Mouse (Mus musculus) CH12.LX (cell line): Measurements from ENCODE around the gene Gpld1. TPM values are rescaled to one million over a fixed set of nuclear protein-coding genes. Genes with fewer than 3 reads are reported as not detected.
"Not testable (repeated sequence)": the region's sequence is repeated elsewhere in the genome, so short reads cannot be mapped to it uniquely, and the experiment has no call there.

Source experiments
- DNase-seq: peaks from one replicate; pipeline ENCODE4 v3.0.0-alpha.2; 2013; ENCODE audit errors: extremely low read depth
- H3K27ac ChIP-seq: 2 replicates; pipeline ENCODE4 v1.5.1; 2012; ENCODE audit warnings: low read depth, mild to moderate bottlenecking, control low read depth, moderate library complexity; ENCODE audit not compliant: insufficient read depth
- H3K27me3 ChIP-seq: replicated peaks from 2 replicates; pipeline ENCODE3; 2012; ENCODE audit warnings: inconsistent platforms
- H3K36me3 ChIP-seq, 2 experiments: replicated peaks in 1 of 2; 2 replicates each; pipeline versions ENCODE3 to v1.6.1; 2012; ENCODE audit warnings: inconsistent platforms in 1 of 2, low read length in 1 of 2, mild to moderate bottlenecking in 1 of 2, mixed read lengths in 1 of 2, moderate library complexity in 1 of 2; ENCODE audit not compliant: control insufficient read depth in 1 of 2, insufficient read depth in 1 of 2
- H3K4me1 ChIP-seq, 2 experiments: 2 replicates each; pipeline ENCODE4 v1.6.1; 2012; ENCODE audit warnings: inconsistent platforms in 1 of 2, moderate library complexity in 1 of 2; ENCODE audit not compliant: insufficient read depth in 2 of 2, control insufficient read depth in 1 of 2
- H3K4me2 ChIP-seq: 2 replicates; pipeline ENCODE4 v1.6.1; 2012; ENCODE audit warnings: low read depth, mild to moderate bottlenecking, control low read depth; ENCODE audit not compliant: poor library complexity, insufficient read depth, severe bottlenecking
- H3K4me3 ChIP-seq, 3 experiments: fragments of 150-350 bp in 1 of 3; sonication (generic) in 1 of 3; replicated peaks in 1 of 3; 2 replicates each; pipeline versions ENCODE3 to v1.5.1; 2011 to 2012; ENCODE audit warnings: low read depth in 2 of 3, low read length in 2 of 3, mild to moderate bottlenecking in 2 of 3, moderate library complexity in 2 of 3, control low read depth in 1 of 3, improper control_type of control experiment in 1 of 3, inconsistent platforms in 1 of 3, mixed read lengths in 1 of 3; ENCODE audit not compliant: poor library complexity in 1 of 3
- H3K79me2 ChIP-seq: replicated peaks from 2 replicates; pipeline ENCODE4 v1.6.1; 2012; ENCODE audit warnings: mild to moderate bottlenecking, moderate library complexity; ENCODE audit not compliant: control insufficient read depth, poor library complexity, insufficient read depth, severe bottlenecking; ENCODE audit errors: extremely low read depth
- H3K9ac ChIP-seq: 2 replicates; pipeline ENCODE4 v1.6.1; 2012; ENCODE audit warnings: low read depth, mild to moderate bottlenecking, control low read depth, moderate library complexity; ENCODE audit not compliant: insufficient read depth
- H3K9me3 ChIP-seq: replicated peaks from 2 replicates; pipeline ENCODE3; 2012; ENCODE audit warnings: low read length, inconsistent platforms, mixed read lengths
- BHLHE40 ChIP-seq: IDR thresholded peaks from 2 replicates; pipeline ENCODE4 v1.6.1; 2011; ENCODE audit warnings: mild to moderate bottlenecking, low read depth, low read length, improper control_type of control experiment
- CHD1 ChIP-seq: IDR thresholded peaks from 2 replicates; pipeline ENCODE4 v1.6.1; 2012; ENCODE audit warnings: low read depth, low read length, improper control_type of control experiment, inconsistent platforms
- ELF1 ChIP-seq: IDR thresholded peaks from 2 replicates; pipeline ENCODE4 v1.6.1; 2014; ENCODE audit warnings: low read depth, mild to moderate bottlenecking, inconsistent platforms, low read length, improper control_type of control experiment
- ETS1 ChIP-seq: conservative IDR thresholded peaks from 2 replicates; pipeline ENCODE4 v1.6.1; 2012; ENCODE audit warnings: low read depth, mild to moderate bottlenecking, inconsistent platforms, low read length, improper control_type of control experiment, moderate library complexity
- HCFC1 ChIP-seq: IDR thresholded peaks from 2 replicates; pipeline ENCODE4 v1.6.1; 2012; ENCODE audit warnings: low read depth, mild to moderate bottlenecking, inconsistent platforms, low read length, improper control_type of control experiment
- IRF4 ChIP-seq: IDR thresholded peaks from 2 replicates; pipeline ENCODE4 v1.6.1; 2014; ENCODE audit warnings: low read depth, mild to moderate bottlenecking, inconsistent platforms, low read length, improper control_type of control experiment
- JUN ChIP-seq: IDR thresholded peaks from 2 replicates; pipeline ENCODE4 v1.6.1; 2011; ENCODE audit warnings: low read depth, mild to moderate bottlenecking, low read length, improper control_type of control experiment, moderate library complexity; ENCODE audit not compliant: insufficient read depth
- JUND ChIP-seq: conservative IDR thresholded peaks from 2 replicates; pipeline ENCODE4 v1.6.1; 2011; ENCODE audit warnings: low read depth, low read length, improper control_type of control experiment
- KAT2A ChIP-seq: IDR thresholded peaks from 2 replicates; pipeline ENCODE4 v1.6.1; 2012; ENCODE audit warnings: low read length, improper control_type of control experiment, inconsistent platforms; ENCODE audit not compliant: insufficient replicate concordance
- MAX ChIP-seq: IDR thresholded peaks from 2 replicates; pipeline ENCODE4 v1.6.1; 2011; ENCODE audit warnings: low read length, improper control_type of control experiment
- MEF2A ChIP-seq: IDR thresholded peaks from 2 replicates; pipeline ENCODE4 v1.6.1; 2014; ENCODE audit warnings: low read depth, mild to moderate bottlenecking, inconsistent platforms, low read length, improper control_type of control experiment, borderline replicate concordance
- MXI1 ChIP-seq: IDR thresholded peaks from 2 replicates; pipeline ENCODE4 v1.6.1; 2011; ENCODE audit warnings: mild to moderate bottlenecking, low read depth, low read length, improper control_type of control experiment
- RAD21 ChIP-seq: IDR thresholded peaks from 2 replicates; pipeline ENCODE4 v1.6.1; 2011; ENCODE audit warnings: low read depth, mild to moderate bottlenecking, low read length, improper control_type of control experiment, moderate library complexity
- RCOR1 ChIP-seq: conservative IDR thresholded peaks from 2 replicates; pipeline ENCODE4 v1.6.1; 2012; ENCODE audit warnings: low read depth, mild to moderate bottlenecking, inconsistent platforms, low read length, improper control_type of control experiment
- SIN3A ChIP-seq: IDR thresholded peaks from 2 replicates; pipeline ENCODE4 v1.6.1; 2012; ENCODE audit warnings: low read length, improper control_type of control experiment, inconsistent platforms
- SMC3 ChIP-seq: IDR thresholded peaks from 2 replicates; pipeline ENCODE4 v1.6.1; 2011; ENCODE audit warnings: low read depth, low read length, improper control_type of control experiment
- USF1 ChIP-seq: IDR thresholded peaks from 2 replicates; pipeline ENCODE4 v1.6.1; 2014; ENCODE audit warnings: low read depth, mild to moderate bottlenecking, inconsistent platforms, low read length, improper control_type of control experiment
- ZKSCAN1 ChIP-seq: IDR thresholded peaks from 2 replicates; pipeline ENCODE4 v1.6.1; 2012; ENCODE audit warnings: low read depth, inconsistent platforms, low read length, improper control_type of control experiment, borderline replicate concordance
- ZMIZ1 ChIP-seq: IDR thresholded peaks from 2 replicates; pipeline ENCODE4 v1.6.1; 2012; ENCODE audit warnings: low read depth, mild to moderate bottlenecking, inconsistent platforms, low read length, improper control_type of control experiment
- dilution Hi-C: fragments of 300-500 bp; cut with MboI; formaldehyde crosslinking; loops from 2 replicates; pipeline ENCODE4 v1.14.3; 2020; ENCODE audit warnings: low sequenced_read_pairs; ENCODE audit not compliant: extremely low pct_unique_long_range_greater_than_20kb, extremely low pct_ligation_motif_present
- in situ Hi-C: fragments of 300-500 bp; cut with MboI; formaldehyde crosslinking; loops from 3 replicates; pipeline ENCODE4 v1.14.3; 2019; ENCODE audit warnings: low sequenced_read_pairs, low pct_ligation_motif_present, low pct_unique_long_range_greater_than_20kb, mixed read lengths
- polyA plus RNA-seq: library from polyadenylated mRNA; unstranded; fragments of >175 nt; gene quantifications from 2 replicates; pipeline ENCODE4 v1.2.1, GENCODE M21; 2012; ENCODE audit warnings: low read depth; ENCODE audit not compliant: insufficient read length
- total RNA-seq, 2 experiments: library from RNA; depleted of rRNA; stranded (reverse); fragments of 300-350 nt in 1 of 2; fragments of >200 nt in 1 of 2; gene quantifications; 2 replicates each; pipeline ENCODE4 v1.2.3; 2012 to 2014

Gene Gpld1
- total and polyA plus RNA-seq, 3 experiments: 0.23 to 1.4 (median 0.30) TPM

DNA sequence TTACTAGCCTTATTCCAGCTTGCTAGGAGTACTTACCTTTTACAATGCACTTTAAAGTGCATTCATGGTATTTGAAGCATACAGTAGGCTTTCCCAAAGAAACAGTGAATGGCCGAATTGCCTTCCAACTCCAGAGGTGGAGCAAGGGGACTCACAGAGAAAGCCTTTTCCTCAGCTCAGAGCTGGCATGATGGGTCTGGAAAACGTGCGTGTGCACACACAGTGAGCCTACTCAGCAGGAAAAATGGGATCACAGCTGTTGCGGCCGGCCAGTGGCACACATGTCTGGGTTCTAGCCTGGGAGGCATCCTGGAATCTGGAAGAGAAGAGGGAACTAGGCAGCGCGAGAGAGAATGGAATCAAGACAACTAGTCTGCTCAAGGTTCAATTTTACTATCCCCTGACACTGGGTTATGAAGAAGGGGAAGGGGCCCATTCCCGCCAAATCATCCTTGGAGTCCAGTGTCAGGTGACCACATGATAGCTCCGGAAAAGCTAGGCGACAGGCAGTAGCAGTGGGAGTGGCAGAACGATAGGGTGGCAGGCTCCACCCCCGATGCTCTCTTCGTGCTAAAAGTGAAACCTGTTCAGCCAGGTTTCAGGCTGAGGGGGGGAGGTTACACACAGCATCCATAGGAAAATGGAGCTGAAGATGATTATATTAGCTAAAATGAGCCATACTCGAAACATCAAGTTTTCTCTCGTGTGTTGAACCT is 22.3 kb downstream of the Gpld1 start:
- peak; percentile 30 for DNase-seq
- Histone ChIP-seq H3K27me3 (peaks cover 3% of the 10 kb centered on the region), H3K4me2 (peak overlapping the region; percentile 82), H3K9me3 (no peaks in the 10 kb centered on the region)
- dilution Hi-C loops: no loop called here
- TF ChIP-seq BHLHE40 (no peak), IRF4 (0 out of 2 replicates have a peak, but pooled peaks have one; percentile 21)
- TF ChIP-seq, all 38 proteins: peak for 1
- Histone ChIP-seq H3K27ac (no peak overlapping the region), H3K9ac (peak overlapping the region; percentile 46), H3K36me3 (no peaks in the 10 kb centered on the region), H3K79me2 (no peaks in the 10 kb centered on the region), H3K4me1 (peaks cover 5 to 27% of the 10 kb centered on the region in 2 experiments), H3K4me3 (peak overlapping the region; percentile 4 to 51 (median 27))
- in situ Hi-C loops: no loop called here

DNA sequence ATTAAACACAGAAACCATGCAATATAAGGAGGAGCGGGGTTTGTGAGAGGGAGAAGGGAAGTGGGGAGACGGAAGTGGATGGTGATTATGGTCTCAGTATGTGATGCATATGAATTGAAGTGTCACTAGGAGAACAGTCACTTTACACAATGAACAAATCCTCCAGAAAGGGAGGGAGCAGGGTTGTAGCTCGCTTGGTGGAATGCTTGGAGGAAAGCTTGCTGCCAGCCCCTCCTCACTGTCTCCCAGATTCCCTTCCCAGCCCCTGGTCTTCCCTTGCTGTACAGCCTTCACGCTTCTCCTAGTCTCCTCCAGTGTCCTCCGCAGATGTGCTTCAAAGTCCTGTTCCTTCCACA is 22.9 kb downstream of the Gpld1 start:
- dilution Hi-C loops (no loop called here), in situ Hi-C loops (no loop called here)
- H3K4me2 ChIP-seq: peak overlapping the region; percentile 82; the same call in 1 of the 2 replicates
- TF ChIP-seq USF1: no peak
- TF ChIP-seq KAT2A: no peak
- TF ChIP-seq ELF1: no peak
- TF ChIP-seq MEF2A: no peak
- no peak for TF ChIP-seq BHLHE40
- TF ChIP-seq ETS1: no peak
- no peak for TF ChIP-seq SMC3
- TF ChIP-seq ZMIZ1: no peak
- TF ChIP-seq CHD1: no peak
- no peak for TF ChIP-seq SIN3A
- TF ChIP-seq HCFC1: no peak
- no peak for TF ChIP-seq MAX
- TF ChIP-seq RAD21: no peak
- TF ChIP-seq ZKSCAN1: no peak
- TF ChIP-seq RCOR1: no peak
- no peak for TF ChIP-seq MXI1
- TF ChIP-seq JUN: no peak
- TF ChIP-seq JUND: no peak
- TF ChIP-seq, all 38 proteins: peak for 0
- DNase-seq: no peak
- Histone ChIP-seq H3K36me3 (no peaks in the 10 kb centered on the region), H3K4me1 (peaks cover 5 to 27% of the 10 kb centered on the region in 2 experiments), H3K9ac (peak overlapping the region; percentile 46), H3K27ac (no peak overlapping the region), H3K9me3 (no peaks in the 10 kb centered on the region), H3K79me2 (no peaks in the 10 kb centered on the region), H3K4me3 (peak overlapping the region; percentile 4 to 51 (median 27)), H3K27me3 (peaks cover 3% of the 10 kb centered on the region)

DNA sequence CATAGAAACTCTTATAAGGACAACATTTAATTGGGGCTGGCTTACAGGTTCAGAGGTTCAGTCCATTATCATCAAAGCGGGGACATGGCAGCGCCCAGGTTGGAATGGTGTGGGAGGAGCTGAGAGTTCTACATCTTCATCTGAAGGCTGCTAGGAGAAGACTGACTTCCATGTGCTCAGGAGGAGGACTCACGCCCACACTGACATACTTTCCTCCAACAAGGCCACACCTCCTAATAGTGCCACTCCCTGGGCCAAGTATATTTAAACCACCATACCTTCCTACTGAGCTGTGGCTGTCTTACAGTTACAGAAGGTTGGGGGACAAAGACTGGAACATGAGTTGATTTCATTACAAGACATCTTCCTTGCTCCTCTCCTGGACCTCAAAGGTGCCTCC is 28.8 kb downstream of the Gpld1 start:
- H3K27ac ChIP-seq, H3K9me3 ChIP-seq, H3K4me3 ChIP-seq, in situ Hi-C loops, H3K9ac ChIP-seq, H3K4me2 ChIP-seq, H3K27me3 ChIP-seq, DNase-seq, H3K79me2 ChIP-seq, H3K4me1 ChIP-seq, H3K36me3 ChIP-seq, dilution Hi-C loops: not testable (repeated sequence)
